9 mouse cellular contexts compared by ENCODE assay signal in genomic region chr14:13453461-13454204, GRCm38 (mm10).
DNase-seq lines count a peak whose midpoint lies in the region; ATAC-seq lines count a peak whose summit lies in the region.
"Had no signal": no experiment of that assay in that cellular context is flagged by ENCODE, and none has a peak within 500 bp of the region (broad histone marks: within the 10 kb centered on the region; RNA-seq: fewer than 3 reads in every experiment).

No protein-coding gene starts in this region.

- H3K4me1 ChIP-seq in midbrain, embryonic 15.5 days, result peaks cover 15% of the 10 kb centered on the region

- peak; percentile 8 to 15 for DNase-seq in cerebellum, postnatal 14 days
- no peak for DNase-seq in cerebellum, adult 18-20 months
- DNase-seq in right cerebral cortex, adult 18-20 months, result peak; percentile 19
- no peak for DNase-seq in right cerebral cortex, postnatal 25 days
- no peak for DNase-seq in adrenal gland, adult 18-20 months (ENCODE audit: low spot score in 2 of 2)
- DNase-seq in ovary, postnatal 36 days (ENCODE audit: low spot score), result no peak
- DNase-seq: lung, adult 18-20 months had no signal

- H3K4me3 ChIP-seq in midbrain, embryonic 15.5 days, result no peak overlapping the region

- no peak overlapping the region for H3K9ac ChIP-seq in midbrain, embryonic 15.5 days

- H3K36me3 ChIP-seq in midbrain, embryonic 15.5 days (replicated peaks), result no peaks in the 10 kb centered on the region

- H3K9me3 ChIP-seq in midbrain, embryonic 15.5 days, result no peaks in the 10 kb centered on the region

- no peaks in the 10 kb centered on the region for H3K27me3 ChIP-seq in midbrain, embryonic 15.5 days (replicated peaks)

- ATAC-seq in midbrain, embryonic 15.5 days (replicated peaks), result peak; percentile 76
- no peak for ATAC-seq in erythroblast, adult 5-6 weeks (replicated peaks; ENCODE audit: low FRiP score, poor library complexity, severe bottlenecking)

- WGBS in midbrain, embryonic 15.5 days, result 32% methylated on average over 3 of the region's 3 CpGs

- H3K4me2 ChIP-seq in midbrain, embryonic 15.5 days, result peak overlapping the region; percentile 16; the same call in 1 of the 2 replicates

- H3K27ac ChIP-seq in midbrain, embryonic 15.5 days, result no peak overlapping the region; the same call in 1 of the 2 replicates

Comparison
In these comparisons a context has a peak if more than half of its experiments do, and no peak if none do; other contexts are left out.
1. DNase-seq: peak in cerebellum, postnatal 14 days (2 of 2) and right cerebral cortex, adult 18-20 months (single experiment); none in cerebellum, adult 18-20 months (0 of 2), right cerebral cortex, postnatal 25 days (single experiment), adrenal gland, adult 18-20 months (0 of 2) and ovary, postnatal 36 days (single experiment).